Mouse (Mus musculus): ENCODE measurements around the gene Stx6. TPM values are rescaled to one million over a fixed set of nuclear protein-coding genes. Genes with fewer than 3 reads are reported as not detected.
A peak's percentile ranks its signal among the peaks of the same experiment; 100 is the strongest.

Gene Stx6
- polyA plus RNA-seq, 1 experiment from 2014 or later, result 99.6 TPM

- H3K27ac ChIP-seq (ENCODE audit: low read depth, low read length), result no peak overlapping the region
- H3K4me2 ChIP-seq (replicated peaks; ENCODE audit: low read depth, low read length), result no peak overlapping the region
- no peak overlapping the region for H3K4me3 ChIP-seq (ENCODE audit: low read depth, low read length)
- 94% methylated on average over 5 of the region's 5 CpGs for WGBS
- H3K27me3 ChIP-seq (ENCODE audit: control insufficient read depth, insufficient read depth, low read length), result no peaks in the 10 kb centered on the region
- no peaks in the 10 kb centered on the region for H3K9me3 ChIP-seq (ENCODE audit: control insufficient read depth, low read length)
- ATAC-seq (ENCODE audit: low FRiP score), result no peak
- no peaks in the 10 kb centered on the region for H3K4me1 ChIP-seq (replicated peaks; ENCODE audit: control insufficient read depth, insufficient read depth, low read length)
- H3K9ac ChIP-seq (ENCODE audit: low read depth, low read length), result no peak overlapping the region
- no peak for DNase-seq (ENCODE audit: low spot score)
- no peaks in the 10 kb centered on the region for H3K36me3 ChIP-seq (ENCODE audit: control insufficient read depth, insufficient read depth, low read length)
Measured at GRCm38 (mm10) chr1:155124397-155124796, 34.1 kb upstream of the Stx6 start.

GRCm38 (mm10) chr1:155126716-155127115, 31.8 kb upstream of the Stx6 start:
- no peaks in the 10 kb centered on the region for H3K36me3 ChIP-seq (ENCODE audit: control insufficient read depth, insufficient read depth, low read length)

GRCm38 (mm10) chr1:155127429-155127934, 31.0 kb upstream of the Stx6 start:
- 86% methylated on average over 5 of the region's 5 CpGs for WGBS
- H3K4me3 ChIP-seq (ENCODE audit: low read depth, low read length), result no peak overlapping the region
- no peak for ATAC-seq (ENCODE audit: low FRiP score)

More at GRCm38 (mm10) chr1:155126716-155127115, 31.8 kb upstream of the Stx6 start:
- Histone ChIP-seq H3K27me3 (ENCODE audit: control insufficient read depth, insufficient read depth, low read length) (no peaks in the 10 kb centered on the region), H3K9ac (ENCODE audit: low read depth, low read length) (no peak overlapping the region), H3K4me3 (ENCODE audit: low read depth, low read length) (no peak overlapping the region), H3K27ac (ENCODE audit: low read depth, low read length) (no peak overlapping the region), H3K9me3 (ENCODE audit: control insufficient read depth, low read length) (no peaks in the 10 kb centered on the region), H3K4me2 (replicated peaks; ENCODE audit: low read depth, low read length) (no peak overlapping the region), H3K4me1 (replicated peaks; ENCODE audit: control insufficient read depth, insufficient read depth, low read length) (no peaks in the 10 kb centered on the region)
- DNase-seq (ENCODE audit: low spot score), result no peak
- WGBS, result 84% methylated on average over 5 of the region's 5 CpGs
- ATAC-seq (ENCODE audit: low FRiP score), result no peak

GRCm38 (mm10) chr1:155134866-155135265, 23.6 kb upstream of the Stx6 start:
- no peak for DNase-seq (ENCODE audit: low spot score)
- no peak for ATAC-seq (ENCODE audit: low FRiP score)
- Histone ChIP-seq H3K27me3 (ENCODE audit: control insufficient read depth, insufficient read depth, low read length) (no peaks in the 10 kb centered on the region), H3K9me3 (ENCODE audit: control insufficient read depth, low read length) (no peaks in the 10 kb centered on the region), H3K9ac (ENCODE audit: low read depth, low read length) (no peak overlapping the region), H3K27ac (ENCODE audit: low read depth, low read length) (no peak overlapping the region), H3K36me3 (ENCODE audit: control insufficient read depth, insufficient read depth, low read length) (no peaks in the 10 kb centered on the region), H3K4me2 (replicated peaks; ENCODE audit: low read depth, low read length) (no peak overlapping the region), H3K4me1 (replicated peaks; ENCODE audit: control insufficient read depth, insufficient read depth, low read length) (no peaks in the 10 kb centered on the region), H3K4me3 (ENCODE audit: low read depth, low read length) (no peak overlapping the region)
- 65% methylated on average over 8 of the region's 8 CpGs for WGBS

More at GRCm38 (mm10) chr1:155127429-155127934, 31.0 kb upstream of the Stx6 start:
- H3K27me3 ChIP-seq (ENCODE audit: control insufficient read depth, insufficient read depth, low read length), result no peaks in the 10 kb centered on the region
- H3K27ac ChIP-seq (ENCODE audit: low read depth, low read length), result no peak overlapping the region
- DNase-seq (ENCODE audit: low spot score), result no peak
- H3K4me2 ChIP-seq (replicated peaks; ENCODE audit: low read depth, low read length), result no peak overlapping the region
- H3K9ac ChIP-seq (ENCODE audit: low read depth, low read length), result no peak overlapping the region
- H3K9me3 ChIP-seq (ENCODE audit: control insufficient read depth, low read length), result no peaks in the 10 kb centered on the region
- no peaks in the 10 kb centered on the region for H3K36me3 ChIP-seq (ENCODE audit: control insufficient read depth, insufficient read depth, low read length)
- H3K4me1 ChIP-seq (replicated peaks; ENCODE audit: control insufficient read depth, insufficient read depth, low read length), result no peaks in the 10 kb centered on the region

- Histone ChIP-seq H3K4me3 (ENCODE audit: low read depth, low read length) (no peak overlapping the region), H3K36me3 (ENCODE audit: control insufficient read depth, insufficient read depth, low read length) (no peaks in the 10 kb centered on the region), H3K4me2 (replicated peaks; ENCODE audit: low read depth, low read length) (no peak overlapping the region), H3K27ac (ENCODE audit: low read depth, low read length) (no peak overlapping the region), H3K4me1 (replicated peaks; ENCODE audit: control insufficient read depth, insufficient read depth, low read length) (no peaks in the 10 kb centered on the region), H3K9ac (ENCODE audit: low read depth, low read length) (no peak overlapping the region), H3K27me3 (ENCODE audit: control insufficient read depth, insufficient read depth, low read length) (no peaks in the 10 kb centered on the region), H3K9me3 (ENCODE audit: control insufficient read depth, low read length) (no peaks in the 10 kb centered on the region)
- 89% methylated on average over 7 of the region's 7 CpGs for WGBS
- ATAC-seq (ENCODE audit: low FRiP score), result no peak
- no peak for DNase-seq (ENCODE audit: low spot score)
Measured at GRCm38 (mm10) chr1:155138795-155139194, 19.7 kb upstream of the Stx6 start.

- no peaks in the 10 kb centered on the region for H3K9me3 ChIP-seq (ENCODE audit: control insufficient read depth, low read length)
- no peak overlapping the region for H3K4me3 ChIP-seq (ENCODE audit: low read depth, low read length)
- WGBS, result 75% methylated on average over 2 of the region's 2 CpGs
- ATAC-seq (ENCODE audit: low FRiP score), result no peak
- H3K36me3 ChIP-seq (ENCODE audit: control insufficient read depth, insufficient read depth, low read length), result no peaks in the 10 kb centered on the region
- no peak overlapping the region for H3K27ac ChIP-seq (ENCODE audit: low read depth, low read length)
- no peak overlapping the region for H3K9ac ChIP-seq (ENCODE audit: low read depth, low read length)
- no peaks in the 10 kb centered on the region for H3K27me3 ChIP-seq (ENCODE audit: control insufficient read depth, insufficient read depth, low read length)
- no peaks in the 10 kb centered on the region for H3K4me1 ChIP-seq (replicated peaks; ENCODE audit: control insufficient read depth, insufficient read depth, low read length)
- DNase-seq (ENCODE audit: low spot score), result peak; percentile 40
- no peak overlapping the region for H3K4me2 ChIP-seq (replicated peaks; ENCODE audit: low read depth, low read length)
Measured at GRCm38 (mm10) chr1:155140076-155140475, 18.4 kb upstream of the Stx6 start.

- 64% methylated on average over 6 of the region's 6 CpGs for WGBS
- no peak for DNase-seq (ENCODE audit: low spot score)
- Histone ChIP-seq H3K4me3 (ENCODE audit: low read depth, low read length) (no peak overlapping the region), H3K36me3 (ENCODE audit: control insufficient read depth, insufficient read depth, low read length) (no peaks in the 10 kb centered on the region), H3K4me2 (replicated peaks; ENCODE audit: low read depth, low read length) (no peak overlapping the region), H3K27ac (ENCODE audit: low read depth, low read length) (no peak overlapping the region), H3K27me3 (ENCODE audit: control insufficient read depth, insufficient read depth, low read length) (no peaks in the 10 kb centered on the region), H3K4me1 (replicated peaks; ENCODE audit: control insufficient read depth, insufficient read depth, low read length) (no peaks in the 10 kb centered on the region), H3K9ac (ENCODE audit: low read depth, low read length) (no peak overlapping the region), H3K9me3 (ENCODE audit: control insufficient read depth, low read length) (no peaks in the 10 kb centered on the region)
- ATAC-seq (ENCODE audit: low FRiP score), result no peak
Measured at GRCm38 (mm10) chr1:155145620-155146019, 12.9 kb upstream of the Stx6 start.

GRCm38 (mm10) chr1:155146572-155146980, 11.9 kb upstream of the Stx6 start, which contains the start of gene Mr1:
TSS of gene Mr1 (minus strand) at chr1:155146814.
- H3K36me3 ChIP-seq (ENCODE audit: control insufficient read depth, insufficient read depth, low read length), result no peaks in the 10 kb centered on the region
- no peaks in the 10 kb centered on the region for H3K27me3 ChIP-seq (ENCODE audit: control insufficient read depth, insufficient read depth, low read length)
- no peaks in the 10 kb centered on the region for H3K9me3 ChIP-seq (ENCODE audit: control insufficient read depth, low read length)
- H3K4me1 ChIP-seq (replicated peaks; ENCODE audit: control insufficient read depth, insufficient read depth, low read length), result no peaks in the 10 kb centered on the region
- no peak within 1 kb of the TSS for H3K9ac ChIP-seq (ENCODE audit: low read depth, low read length)
- H3K4me2 ChIP-seq (replicated peaks; ENCODE audit: low read depth, low read length), result no peak within 1 kb of the TSS
- peak; percentile 18 for DNase-seq (ENCODE audit: low spot score)
- H3K4me3 ChIP-seq (ENCODE audit: low read depth, low read length), result no peak within 1 kb of the TSS
- H3K27ac ChIP-seq (ENCODE audit: low read depth, low read length), result no peak within 1 kb of the TSS
- ATAC-seq (ENCODE audit: low FRiP score), result no peak
- WGBS, result 60% methylated on average over 8 of the region's 8 CpGs

GRCm38 (mm10) chr1:155147228-155147627, 11.3 kb upstream of the Stx6 start:
- 91% methylated on average over 2 of the region's 2 CpGs for WGBS
- Histone ChIP-seq H3K4me1 (replicated peaks; ENCODE audit: control insufficient read depth, insufficient read depth, low read length) (no peaks in the 10 kb centered on the region), H3K4me2 (replicated peaks; ENCODE audit: low read depth, low read length) (no peak overlapping the region), H3K9ac (ENCODE audit: low read depth, low read length) (no peak overlapping the region), H3K4me3 (ENCODE audit: low read depth, low read length) (no peak overlapping the region), H3K9me3 (ENCODE audit: control insufficient read depth, low read length) (no peaks in the 10 kb centered on the region), H3K36me3 (ENCODE audit: control insufficient read depth, insufficient read depth, low read length) (no peaks in the 10 kb centered on the region), H3K27ac (ENCODE audit: low read depth, low read length) (no peak overlapping the region), H3K27me3 (ENCODE audit: control insufficient read depth, insufficient read depth, low read length) (no peaks in the 10 kb centered on the region)
- no peak for DNase-seq (ENCODE audit: low spot score)
- ATAC-seq (ENCODE audit: low FRiP score), result no peak
